8 mouse cellular contexts compared by ENCODE assay signal in the genomic region with DNA sequence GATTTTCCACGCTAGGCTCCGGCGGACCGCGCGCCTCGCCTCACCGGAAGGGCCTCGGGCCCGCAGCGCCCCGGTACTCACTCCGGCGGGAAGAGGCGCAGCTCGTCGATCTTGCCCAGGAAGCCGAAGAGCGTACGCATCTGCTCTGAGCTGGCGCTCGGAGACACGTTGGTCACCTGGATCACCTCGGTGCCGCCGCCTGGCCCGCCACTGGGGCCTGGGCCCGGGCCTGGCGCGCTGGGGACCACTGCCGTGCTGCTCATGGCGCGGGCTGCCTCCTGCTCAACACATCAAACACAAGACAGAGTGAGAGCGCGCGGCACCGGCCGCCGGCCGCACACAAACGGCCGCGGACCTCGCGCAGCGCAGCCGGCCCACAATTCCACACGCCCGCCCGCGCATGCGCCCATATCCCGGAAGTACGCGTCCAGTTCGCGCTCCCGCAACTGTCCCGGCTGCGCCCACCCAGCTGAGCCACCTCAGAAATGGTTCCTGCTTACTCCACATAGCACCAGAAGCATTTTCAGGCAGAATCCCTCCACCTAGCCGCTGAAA. TPM values are rescaled to one million over a fixed set of nuclear protein-coding genes. Genes with fewer than 3 reads are reported as not detected.
DNase-seq lines count a peak whose midpoint lies in the region; ATAC-seq and TF ChIP-seq lines count a peak whose summit lies in the region.

No protein-coding gene starts in this region.

- no peaks in the 10 kb centered on the region for H3K27me3 ChIP-seq in lung, embryonic 15.5 days

- peaks cover 23% of the 10 kb centered on the region for H3K4me1 ChIP-seq in lung, embryonic 15.5 days
- H3K4me1 ChIP-seq in olfactory bulb, adult 2 months (ENCODE audit: control insufficient read depth, insufficient read depth, low read length): no peaks in the 10 kb centered on the region

- WGBS in lung, embryonic 15.5 days: under 1% methylated on average over 61 of the region's 61 CpGs
- WGBS in olfactory bulb, adult 2 months: under 1% methylated on average over 61 of the region's 61 CpGs

- peak overlapping the region; percentile 88 for H3K9ac ChIP-seq in lung, embryonic 15.5 days

- 0 out of 2 replicates have a peak, but pooled peaks have one; percentile 40 for TF ChIP-seq POLR2A in olfactory bulb, adult 2 months (IDR thresholded peaks at IDR 0.05; ENCODE audit: insufficient read depth, low read depth, low read length)

- TF ChIP-seq CTCF in olfactory bulb, adult 2 months (IDR thresholded peaks at IDR 0.05; ENCODE audit: insufficient read depth, low read depth, low read length): no peak

- H3K4me3 ChIP-seq in lung, embryonic 15.5 days: peak overlapping the region; percentile 91
- peak overlapping the region; percentile 96 for H3K4me3 ChIP-seq in olfactory bulb, adult 2 months (ENCODE audit: insufficient read depth, low read depth, low read length)

- H3K27ac ChIP-seq in lung, embryonic 15.5 days: peak overlapping the region; percentile 96
- H3K27ac ChIP-seq in olfactory bulb, adult 2 months (ENCODE audit: insufficient read depth, low read depth, low read length): peak overlapping the region; percentile 45; the same call in 1 of the 2 replicates

- peak overlapping the region; percentile 73 for H3K4me2 ChIP-seq in lung, embryonic 15.5 days

- H3K36me3 ChIP-seq in lung, embryonic 15.5 days: peaks cover 11% of the 10 kb centered on the region

- H3K9me3 ChIP-seq in lung, embryonic 15.5 days: no peaks in the 10 kb centered on the region

- DNase-seq in MN1 (ENCODE audit: low spot score): peak; percentile 91
- peak; percentile 82 for DNase-seq in cerebellum, adult 8-10 months
- peak; percentile 92 for DNase-seq in forelimb bud, embryonic 11.5 days (ENCODE audit: low read depth, low spot score)
- DNase-seq in layer of hippocampus, adult 9-10 months (ENCODE audit: low spot score): peak; percentile 55
- peak; percentile 72 to 78 for DNase-seq in thymus, adult 18-20 months

- peak; percentile 71 to 73 for ATAC-seq in hematopoietic stem cell, adult 5-6 weeks (replicated peaks in 1 of 2; ENCODE audit: insufficient read depth in 1 of 2, low FRiP score in 2 of 2, low TSS enrichment in 1 of 2, low read depth in 1 of 2, poor library complexity in 2 of 2, severe bottlenecking in 2 of 2)
- ATAC-seq in lung, embryonic 15.5 days (ENCODE audit: borderline replicate concordance, extremely low read depth, low FRiP score, low TSS enrichment): peak; percentile 90

RNA-seq across cellular contexts. Expression of gene Srsf11, which starts 5.0 kb away (rescaled TPM):
- 350 and 393 TPM in 2 replicates for total RNA-seq in hematopoietic stem cell, adult 5-6 weeks (2017)
- polyA plus RNA-seq in lung, embryonic 15.5 days (2015; fragmentation: Nextera tagmentation; extraction: Ambion mirVana): 238 and 244 TPM in 2 replicates
- 253 and 1,091 TPM in 2 replicates for polyA plus RNA-seq in olfactory bulb, adult 2 months (2012; ENCODE audit: insufficient read depth, insufficient read length, low replicate concordance, missing spikeins)

RNA-seq across cellular contexts. Expression of gene Lrrc40, which starts 5.0 kb away (rescaled TPM):
- 36.1 and 48.3 TPM in 2 replicates for total RNA-seq in hematopoietic stem cell, adult 5-6 weeks (2017)
- 58.9 and 60.4 TPM in 2 replicates for polyA plus RNA-seq in lung, embryonic 15.5 days (2015; fragmentation: Nextera tagmentation; extraction: Ambion mirVana)
- polyA plus RNA-seq in olfactory bulb, adult 2 months (2012; ENCODE audit: insufficient read depth, insufficient read length, low replicate concordance, missing spikeins): not detected in 2 replicates

Comparison
In these comparisons a context has a peak if more than half of its experiments do, and no peak if none do; other contexts are left out.
1. Peak in every context shown above with its lines: DNase-seq, ATAC-seq, H3K4me3 ChIP-seq and H3K27ac ChIP-seq.